Mouse (Mus musculus) erythroblast, embryonic 14.5 days (primary cell): ENCODE measurements around the gene Cnga3. TPM values are rescaled to one million over a fixed set of nuclear protein-coding genes. Genes with fewer than 3 reads are reported as not detected.

Experiments used
- H3K27me3 ChIP-seq: 2 replicates; pipeline ENCODE4 v1.6.1; 2012; ENCODE audit warnings: inconsistent platforms; ENCODE audit not compliant: control insufficient read depth
- H3K36me3 ChIP-seq: 2 replicates; pipeline ENCODE4 v1.6.1; 2012; ENCODE audit warnings: mild to moderate bottlenecking, inconsistent platforms; ENCODE audit not compliant: control insufficient read depth
- H3K4me1 ChIP-seq: 2 replicates; pipeline ENCODE4 v1.6.1; 2012; ENCODE audit warnings: inconsistent platforms; ENCODE audit not compliant: control insufficient read depth
- H3K4me3 ChIP-seq: replicated peaks from 2 replicates; pipeline ENCODE3; 2012; ENCODE audit warnings: moderate library complexity, mild to moderate bottlenecking, inconsistent platforms
- H3K9me3 ChIP-seq: 2 replicates; pipeline ENCODE4 v1.6.1; 2012; ENCODE audit warnings: low read length, inconsistent platforms, mixed read lengths; ENCODE audit not compliant: control insufficient read depth
- GATA1 ChIP-seq: IDR thresholded peaks from 2 replicates; pipeline ENCODE4 v1.6.1; 2012; ENCODE audit warnings: low read length, inconsistent platforms, mixed read lengths
- TAL1 ChIP-seq: IDR thresholded peaks from 3 replicates; pipeline ENCODE4 v1.6.1; 2012; ENCODE audit warnings: low read length, inconsistent platforms, mixed read lengths
- polyA plus RNA-seq: library from polyadenylated mRNA; stranded (reverse); fragments of >175 nt; gene quantifications from 2 replicates; pipeline ENCODE4 v1.2.3, GENCODE M21; 2012

The Cnga3 gene
- polyA plus RNA-seq, 1 experiment = not detected

- Histone ChIP-seq H3K9me3 (no peaks in the 10 kb centered on the region), H3K36me3 (no peaks in the 10 kb centered on the region), H3K4me1 (no peaks in the 10 kb centered on the region), H3K4me3 (no peak overlapping the region), H3K27me3 (peaks cover 4% of the 10 kb centered on the region)
- TF ChIP-seq GATA1 (no peak), TAL1 (no peak)
Measured at GRCm38 (mm10) chr1:37219593-37219992, 5.4 kb downstream of the Cnga3 start.

GRCm38 (mm10) chr1:37220134-37220907 is 6.1 kb downstream of the Cnga3 start:
- Histone ChIP-seq H3K27me3 (peaks cover 4% of the 10 kb centered on the region), H3K4me3 (no peak overlapping the region), H3K4me1 (no peaks in the 10 kb centered on the region), H3K36me3 (no peaks in the 10 kb centered on the region), H3K9me3 (no peaks in the 10 kb centered on the region)
- TF ChIP-seq TAL1 (no peak), GATA1 (no peak)

GRCm38 (mm10) chr1:37222002-37222401 is 7.8 kb downstream of the Cnga3 start:
- Histone ChIP-seq H3K27me3 (peaks cover 4% of the 10 kb centered on the region), H3K9me3 (no peaks in the 10 kb centered on the region), H3K4me1 (no peaks in the 10 kb centered on the region), H3K36me3 (no peaks in the 10 kb centered on the region), H3K4me3 (no peak overlapping the region)
- no peak for TF ChIP-seq GATA1
- TF ChIP-seq TAL1 = no peak

GRCm38 (mm10) chr1:37230404-37230803 is 16.2 kb downstream of the Cnga3 start:
- Histone ChIP-seq H3K36me3 (no peaks in the 10 kb centered on the region), H3K27me3 (no peaks in the 10 kb centered on the region), H3K4me1 (no peaks in the 10 kb centered on the region)

GRCm38 (mm10) chr1:37231295-37231701 is 17.1 kb downstream of the Cnga3 start:
- Histone ChIP-seq H3K4me1 (no peaks in the 10 kb centered on the region), H3K27me3 (no peaks in the 10 kb centered on the region), H3K4me3 (no peak overlapping the region), H3K9me3 (peaks cover 11% of the 10 kb centered on the region), H3K36me3 (no peaks in the 10 kb centered on the region)
- TF ChIP-seq TAL1 (no peak), GATA1 (no peak)

More at GRCm38 (mm10) chr1:37230404-37230803, 16.2 kb downstream of the Cnga3 start:
- TF ChIP-seq TAL1 = no peak
- no peak for TF ChIP-seq GATA1
- H3K9me3 ChIP-seq = peaks cover 11% of the 10 kb centered on the region
- H3K4me3 ChIP-seq = no peak overlapping the region

GRCm38 (mm10) chr1:37239045-37239635 is 24.9 kb downstream of the Cnga3 start:
- H3K4me1 ChIP-seq = no peaks in the 10 kb centered on the region
- H3K9me3 ChIP-seq = no peaks in the 10 kb centered on the region
- H3K36me3 ChIP-seq = no peaks in the 10 kb centered on the region
- H3K27me3 ChIP-seq = no peaks in the 10 kb centered on the region
- TF ChIP-seq TAL1 (no peak), GATA1 (no peak)
- no peak overlapping the region for H3K4me3 ChIP-seq

- no peak overlapping the region for H3K4me3 ChIP-seq
- H3K4me1 ChIP-seq = no peaks in the 10 kb centered on the region
- no peaks in the 10 kb centered on the region for H3K36me3 ChIP-seq
- H3K27me3 ChIP-seq = no peaks in the 10 kb centered on the region
- H3K9me3 ChIP-seq = no peaks in the 10 kb centered on the region; the same call in 1 of the 2 replicates
- TF ChIP-seq GATA1 = no peak
- no peak for TF ChIP-seq TAL1
Measured at GRCm38 (mm10) chr1:37242253-37242652, 28.0 kb downstream of the Cnga3 start.

- Histone ChIP-seq H3K4me3 (no peak overlapping the region), H3K9me3 (no peaks in the 10 kb centered on the region; the same call in 1 of the 2 replicates), H3K36me3 (no peaks in the 10 kb centered on the region), H3K27me3 (no peaks in the 10 kb centered on the region), H3K4me1 (no peaks in the 10 kb centered on the region)
- TF ChIP-seq GATA1 (no peak), TAL1 (no peak)
Measured at GRCm38 (mm10) chr1:37246476-37246875, 32.2 kb downstream of the Cnga3 start.

GRCm38 (mm10) chr1:37248406-37248805 is 34.2 kb downstream of the Cnga3 start:
- Histone ChIP-seq H3K36me3 (no peaks in the 10 kb centered on the region), H3K27me3 (no peaks in the 10 kb centered on the region), H3K9me3 (no peaks in the 10 kb centered on the region; the same call in 1 of the 2 replicates), H3K4me1 (no peaks in the 10 kb centered on the region), H3K4me3 (no peak overlapping the region)
- no peak for TF ChIP-seq GATA1
- TF ChIP-seq TAL1 = no peak
